ENCODE assay signal across 7 mouse cellular contexts in the genomic region with DNA sequence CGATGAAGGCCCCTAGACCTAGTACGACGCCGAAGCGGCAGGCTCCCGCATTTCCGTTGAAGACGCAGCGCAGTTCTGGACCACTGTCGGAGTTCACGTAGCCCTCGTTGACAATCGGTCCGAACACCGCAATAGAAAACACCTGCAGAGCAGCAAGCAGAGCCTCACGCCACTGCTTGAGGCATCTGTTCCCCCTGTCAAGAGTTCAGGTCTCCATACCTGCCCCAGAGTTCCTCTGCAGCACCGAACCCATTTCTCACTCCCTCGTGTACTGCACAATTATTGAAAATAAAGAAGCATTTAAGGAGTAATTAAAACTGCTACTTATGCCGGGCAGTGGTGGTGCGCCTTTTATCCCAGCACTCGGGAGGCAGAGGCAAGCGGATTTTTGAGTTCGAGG. TPM values are rescaled to one million over a fixed set of nuclear protein-coding genes. Genes with fewer than 3 reads are reported as not detected.
DNase-seq lines count a peak whose midpoint lies in the region; ATAC-seq and TF ChIP-seq lines count a peak whose summit lies in the region.

No protein-coding gene starts in this region.

- 22% methylated on average over 23 of the region's 23 CpGs for WGBS in lung, postnatal 0 days
- 21% methylated on average over 23 of the region's 23 CpGs for WGBS in forebrain, embryonic 11.5 days
- 18% methylated on average over 23 of the region's 23 CpGs for WGBS in limb, embryonic 12.5 days
- WGBS in stomach, embryonic 15.5 days: 20% methylated on average over 23 of the region's 23 CpGs

- TF ChIP-seq EP300 in lung, postnatal 0 days (IDR thresholded peaks at IDR 0.05): no peak

- DNase-seq in lung, postnatal 0 days (ENCODE audit: low spot score): no peak
- no peak for DNase-seq in lung, postnatal 25 days (ENCODE audit: low spot score)
- no peak for DNase-seq in forebrain, embryonic 11.5 days (ENCODE audit: low spot score)
- no peak for DNase-seq in layer of hippocampus, adult 8-10 months (ENCODE audit: low spot score in 2 of 2)
- DNase-seq in cerebellum, adult 11-12 months: no peak

- no peak overlapping the region for H3K27ac ChIP-seq in lung, postnatal 0 days (ENCODE audit: low read length)
- H3K27ac ChIP-seq in forebrain, embryonic 11.5 days (ENCODE audit: low read depth, low read length): no peak overlapping the region
- H3K27ac ChIP-seq in limb, embryonic 12.5 days: no peak overlapping the region
- no peak overlapping the region for H3K27ac ChIP-seq in stomach, embryonic 15.5 days

- peak overlapping the region; percentile 49 for H3K4me2 ChIP-seq in lung, postnatal 0 days (replicated peaks; ENCODE audit: low read depth, low read length)
- peak overlapping the region; percentile 44 for H3K4me2 ChIP-seq in forebrain, embryonic 11.5 days (ENCODE audit: low read depth, low read length, severe bottlenecking)
- H3K4me2 ChIP-seq in limb, embryonic 12.5 days: peak overlapping the region; percentile 52
- peak overlapping the region; percentile 77 for H3K4me2 ChIP-seq in stomach, embryonic 15.5 days

- no peak for ATAC-seq in lung, postnatal 0 days
- no peak for ATAC-seq in forebrain, embryonic 11.5 days (replicated peaks; ENCODE audit: low FRiP score)
- no peak for ATAC-seq in limb, embryonic 12.5 days (ENCODE audit: insufficient number of reproducible peaks, insufficient read depth, low FRiP score, low TSS enrichment, low read depth)
- ATAC-seq in stomach, embryonic 15.5 days (ENCODE audit: insufficient read depth, low FRiP score, low read depth): no peak

- H3K4me1 ChIP-seq in lung, postnatal 0 days (ENCODE audit: insufficient read depth, low read depth, low read length): peaks cover 5% of the 10 kb centered on the region; the same call in 1 of the 2 replicates
- 0 out of 2 replicates have a peak, but pooled peaks cover 7% of the 10 kb centered on the region for H3K4me1 ChIP-seq in forebrain, embryonic 11.5 days (replicated peaks; ENCODE audit: control insufficient read depth, insufficient read depth, low read length)
- H3K4me1 ChIP-seq in limb, embryonic 12.5 days (replicated peaks): peaks cover 15% of the 10 kb centered on the region
- peaks cover 21% of the 10 kb centered on the region for H3K4me1 ChIP-seq in stomach, embryonic 15.5 days

- H3K27me3 ChIP-seq in lung, postnatal 0 days (replicated peaks; ENCODE audit: insufficient read depth, low read length): peaks cover 13% of the 10 kb centered on the region; the same call in 1 of the 2 replicates
- H3K27me3 ChIP-seq in forebrain, embryonic 11.5 days (ENCODE audit: control insufficient read depth, insufficient read depth, low read length): peaks cover 32% of the 10 kb centered on the region
- peaks cover 63% of the 10 kb centered on the region for H3K27me3 ChIP-seq in limb, embryonic 12.5 days
- H3K27me3 ChIP-seq in stomach, embryonic 15.5 days (replicated peaks): peaks cover 45% of the 10 kb centered on the region

- H3K9ac ChIP-seq in lung, postnatal 0 days (replicated peaks; ENCODE audit: low read depth): no peak overlapping the region; the same call in 1 of the 2 replicates
- H3K9ac ChIP-seq in forebrain, embryonic 11.5 days (ENCODE audit: low read length): peak overlapping the region; percentile 43; the same call in 1 of the 2 replicates
- H3K9ac ChIP-seq in limb, embryonic 12.5 days (replicated peaks): peak overlapping the region; percentile 37; the same call in 1 of the 2 replicates
- 0 out of 2 replicates have a peak overlapping the region, but pooled peaks have one; percentile 9 for H3K9ac ChIP-seq in stomach, embryonic 15.5 days

- no peak for TF ChIP-seq CTCF in lung, postnatal 0 days (IDR thresholded peaks at IDR 0.05)

- H3K36me3 ChIP-seq in lung, postnatal 0 days (ENCODE audit: insufficient read depth, low read length): no peaks in the 10 kb centered on the region
- H3K36me3 ChIP-seq in forebrain, embryonic 11.5 days (ENCODE audit: control insufficient read depth, insufficient read depth, low read length): no peaks in the 10 kb centered on the region
- peaks cover 8% of the 10 kb centered on the region for H3K36me3 ChIP-seq in limb, embryonic 12.5 days
- peaks cover 5% of the 10 kb centered on the region; the same call in 1 of the 2 replicates for H3K36me3 ChIP-seq in stomach, embryonic 15.5 days

- peak overlapping the region; percentile 27 for H3K4me3 ChIP-seq in lung, postnatal 0 days (ENCODE audit: low read depth, low read length)
- H3K4me3 ChIP-seq in forebrain, embryonic 11.5 days (ENCODE audit: low read depth, low read length): peak overlapping the region; percentile 22; the same call in 1 of the 2 replicates
- peak overlapping the region; percentile 29 for H3K4me3 ChIP-seq in limb, embryonic 12.5 days (replicated peaks)
- peak overlapping the region; percentile 40 for H3K4me3 ChIP-seq in stomach, embryonic 15.5 days (replicated peaks)

- H3K9me3 ChIP-seq in lung, postnatal 0 days (ENCODE audit: low read length): no peaks in the 10 kb centered on the region
- no peaks in the 10 kb centered on the region for H3K9me3 ChIP-seq in forebrain, embryonic 11.5 days (ENCODE audit: control insufficient read depth, low read length)
- H3K9me3 ChIP-seq in limb, embryonic 12.5 days: no peaks in the 10 kb centered on the region
- H3K9me3 ChIP-seq in stomach, embryonic 15.5 days: no peaks in the 10 kb centered on the region

RNA-seq across cellular contexts. Expression of gene Syngr3, which starts 2.2 kb away (rescaled TPM):
- 0.19 and 0.33 TPM in 2 replicates for polyA plus RNA-seq in lung, postnatal 0 days (2015; fragmentation: Nextera tagmentation; extraction: Ambion mirVana)
- 14.0 and 17.0 TPM in 2 replicates for polyA plus RNA-seq in forebrain, embryonic 11.5 days (2014; fragmentation: Nextera tagmentation; extraction: Ambion mirVana)
- 7.5 and 8.2 TPM in 2 replicates for polyA plus RNA-seq in limb, embryonic 12.5 days (2016; fragmentation: Nextera tagmentation; extraction: Ambion mirVana)
- 6.3 and 6.9 TPM in 2 replicates for polyA plus RNA-seq in stomach, embryonic 15.5 days (2015; fragmentation: Nextera tagmentation; extraction: Ambion mirVana)
- 100 to 1,000 TPM; 137 to 165 (median 150) TPM for total RNA-seq in layer of hippocampus, adult 8-10 months (2022)

RNA-seq across cellular contexts. Expression of gene Gfer, which starts 8.4 kb away (rescaled TPM):
- 26.1 and 29.0 TPM in 2 replicates for polyA plus RNA-seq in lung, postnatal 0 days (2015; fragmentation: Nextera tagmentation; extraction: Ambion mirVana)
- polyA plus RNA-seq in forebrain, embryonic 11.5 days (2014; fragmentation: Nextera tagmentation; extraction: Ambion mirVana): 54.9 and 55.4 TPM in 2 replicates
- 49.7 and 53.5 TPM in 2 replicates for polyA plus RNA-seq in limb, embryonic 12.5 days (2016; fragmentation: Nextera tagmentation; extraction: Ambion mirVana)
- 40.9 and 44.1 TPM in 2 replicates for polyA plus RNA-seq in stomach, embryonic 15.5 days (2015; fragmentation: Nextera tagmentation; extraction: Ambion mirVana)
- 10 to 100 TPM; 17.9 to 23.4 (median 21.1) TPM for total RNA-seq in layer of hippocampus, adult 8-10 months (2022)

RNA-seq across cellular contexts. Expression of gene Noxo1, which starts 8.4 kb away (rescaled TPM):
- polyA plus RNA-seq in lung, postnatal 0 days (2015; fragmentation: Nextera tagmentation; extraction: Ambion mirVana): 5.0 and 5.3 TPM in 2 replicates
- 1.7 and 1.9 TPM in 2 replicates for polyA plus RNA-seq in forebrain, embryonic 11.5 days (2014; fragmentation: Nextera tagmentation; extraction: Ambion mirVana)
- polyA plus RNA-seq in limb, embryonic 12.5 days (2016; fragmentation: Nextera tagmentation; extraction: Ambion mirVana): 1.7 and 1.8 TPM in 2 replicates
- polyA plus RNA-seq in stomach, embryonic 15.5 days (2015; fragmentation: Nextera tagmentation; extraction: Ambion mirVana): 3.2 and 3.5 TPM in 2 replicates
- total RNA-seq in layer of hippocampus, adult 8-10 months (2022): 1 to 10 TPM; 2.0 to 4.3 (median 3.4) TPM

RNA-seq across cellular contexts. Expression of gene Zfp598, which starts 18.1 kb away (rescaled TPM):
- polyA plus RNA-seq in lung, postnatal 0 days (2015; fragmentation: Nextera tagmentation; extraction: Ambion mirVana): 10.5 and 11.9 TPM in 2 replicates
- polyA plus RNA-seq in forebrain, embryonic 11.5 days (2014; fragmentation: Nextera tagmentation; extraction: Ambion mirVana): 37.6 and 38.4 TPM in 2 replicates
- polyA plus RNA-seq in limb, embryonic 12.5 days (2016; fragmentation: Nextera tagmentation; extraction: Ambion mirVana): 24.5 and 28.4 TPM in 2 replicates
- polyA plus RNA-seq in stomach, embryonic 15.5 days (2015; fragmentation: Nextera tagmentation; extraction: Ambion mirVana): 19.3 and 22.1 TPM in 2 replicates
- 10 to 100 TPM; 36.8 to 41.6 (median 38.2) TPM for total RNA-seq in layer of hippocampus, adult 8-10 months (2022)

RNA-seq across cellular contexts. Expression of gene Tbl3, which starts 19.9 kb away (rescaled TPM):
- polyA plus RNA-seq in lung, postnatal 0 days (2015; fragmentation: Nextera tagmentation; extraction: Ambion mirVana): 26.8 and 33.4 TPM in 2 replicates
- 111 and 127 TPM in 2 replicates for polyA plus RNA-seq in forebrain, embryonic 11.5 days (2014; fragmentation: Nextera tagmentation; extraction: Ambion mirVana)
- 99.7 and 103 TPM in 2 replicates for polyA plus RNA-seq in limb, embryonic 12.5 days (2016; fragmentation: Nextera tagmentation; extraction: Ambion mirVana)
- 64.4 and 68.0 TPM in 2 replicates for polyA plus RNA-seq in stomach, embryonic 15.5 days (2015; fragmentation: Nextera tagmentation; extraction: Ambion mirVana)
- 10 to 100 TPM; 24.2 to 32.3 (median 27.8) TPM for total RNA-seq in layer of hippocampus, adult 8-10 months (2022)
